Mouse (Mus musculus) heart, postnatal 10 days (tissue): ENCODE results near the gene Gm10024. TPM values are rescaled to one million over a fixed set of nuclear protein-coding genes. Genes with fewer than 3 reads are reported as not detected.
"Not testable (repeated sequence)": the region's sequence is repeated elsewhere in the genome, so short reads cannot be mapped to it uniquely, and the experiment has no call there.

Experiments
- DNase-seq, 2 experiments: peaks; one replicate each; pipeline ENCODE4 v3.0.0; 2021
- intact Hi-C: fragments of 180-260 bp; cut with DNase I; formaldehyde crosslinking; loops from one replicate; pipeline ENCODE4 v1.15.1; 2025
- total RNA-seq, 2 experiments: library from RNA; stranded (reverse); gene quantifications; 2 replicates each; pipeline ENCODE4 v1.2.3; 2021

The Gm10024 gene
- not detected for total RNA-seq

DNA sequence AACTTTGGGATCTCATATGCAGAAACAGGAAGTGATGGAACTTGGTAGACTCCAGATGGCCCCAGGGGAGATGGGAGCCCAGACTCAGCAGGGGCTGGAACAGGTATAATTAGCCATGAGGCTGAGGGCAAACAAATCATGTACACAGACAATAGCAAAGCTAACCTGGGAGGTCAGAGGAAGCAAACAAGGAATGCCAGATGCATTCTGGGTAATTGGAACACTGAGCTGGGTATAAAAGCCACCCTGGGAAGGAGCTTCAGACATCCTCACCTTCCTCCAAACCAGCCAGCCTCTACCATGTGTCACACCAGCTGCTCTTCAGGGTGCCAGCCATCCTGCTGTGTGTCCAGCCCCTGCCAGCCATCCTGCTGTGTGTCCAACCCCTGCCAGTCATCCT, at the start of gene Gm10024:
Gene Gm10024, plus strand, starts transcription at position 301 of the 400 bp plus-strand sequence.
- DNase-seq, intact Hi-C loops: not testable (repeated sequence)

DNA sequence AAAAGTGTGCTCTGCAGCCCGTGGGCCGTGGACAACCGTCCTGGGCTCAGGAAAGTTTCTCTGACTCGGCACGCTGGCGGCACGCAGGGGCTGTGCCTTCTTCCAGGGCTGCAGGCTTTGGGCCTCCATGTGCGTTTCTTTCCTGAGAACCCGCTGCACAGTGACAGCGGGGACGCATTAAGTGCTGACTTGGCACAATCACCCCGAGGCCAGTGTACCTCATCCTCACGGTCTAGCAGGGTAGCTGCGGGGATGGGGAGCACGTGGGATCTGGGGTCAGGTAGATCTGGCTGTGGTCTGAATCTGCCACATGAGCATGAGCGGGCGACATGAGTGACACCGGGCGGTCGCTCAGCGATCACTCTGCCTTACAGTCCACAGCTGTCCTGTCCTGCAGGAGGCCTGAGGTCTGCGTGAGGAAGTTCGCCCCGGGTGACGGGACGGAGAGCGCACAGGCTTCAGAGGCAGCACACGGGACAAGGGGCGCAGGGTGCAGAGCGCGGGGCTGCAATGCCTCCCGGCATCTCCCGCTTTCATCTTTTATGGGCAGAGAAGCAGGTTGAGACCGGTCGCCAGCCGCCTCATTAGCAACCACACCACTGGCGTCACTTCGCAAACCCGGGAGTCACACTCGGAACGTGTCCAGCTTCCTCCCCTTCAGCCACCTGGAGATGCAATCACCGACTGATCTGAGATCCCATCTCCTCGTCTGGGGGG, 47.1 kb upstream of the Gm10024 start:
- intact Hi-C loops, result no loop called here
- no peak for DNase-seq

DNA sequence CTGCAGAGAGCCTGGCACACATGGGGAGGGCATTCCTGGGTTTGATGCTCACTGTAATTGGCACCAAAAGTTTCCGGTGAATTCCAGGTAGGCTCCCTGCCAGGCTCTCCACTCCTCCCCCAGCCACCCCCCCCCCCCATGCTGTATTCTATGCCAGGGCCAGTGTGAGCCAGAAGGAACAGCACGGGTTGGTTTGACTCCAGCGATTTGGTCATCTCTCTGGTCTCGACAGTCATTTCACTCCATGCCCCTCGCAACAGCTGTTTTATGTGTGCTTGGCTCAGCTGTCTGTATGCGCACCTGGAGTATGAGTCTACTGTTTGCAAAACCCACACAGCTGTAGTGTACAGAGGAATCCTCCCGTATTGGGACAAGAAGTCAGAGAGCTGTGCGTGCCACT, 44.9 kb upstream of the Gm10024 start:
- intact Hi-C loops, result no loop called here
- DNase-seq, result peak; percentile 20 to 34

DNA sequence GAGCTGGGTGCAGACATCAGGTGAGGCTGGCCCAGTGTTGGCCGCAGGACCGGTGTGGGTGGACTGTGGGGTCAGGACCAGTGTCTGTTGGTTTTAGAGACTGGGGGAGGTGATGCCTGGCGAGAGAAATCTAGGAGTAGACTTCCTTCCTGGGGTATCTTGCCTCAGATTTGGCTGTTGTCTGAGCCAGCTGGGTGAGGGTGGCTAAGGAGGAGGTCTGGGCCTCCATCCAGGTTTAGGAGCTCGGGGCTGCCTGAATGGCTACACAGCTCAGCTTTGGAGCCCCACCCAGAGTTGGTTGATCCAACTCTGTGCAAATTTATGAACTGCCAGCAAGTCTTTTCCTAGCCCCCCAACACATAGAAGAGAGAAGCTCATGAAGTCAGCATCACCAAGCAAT, 43.9 kb upstream of the Gm10024 start:
- no peak for DNase-seq
- intact Hi-C loops, result no loop called here

DNA sequence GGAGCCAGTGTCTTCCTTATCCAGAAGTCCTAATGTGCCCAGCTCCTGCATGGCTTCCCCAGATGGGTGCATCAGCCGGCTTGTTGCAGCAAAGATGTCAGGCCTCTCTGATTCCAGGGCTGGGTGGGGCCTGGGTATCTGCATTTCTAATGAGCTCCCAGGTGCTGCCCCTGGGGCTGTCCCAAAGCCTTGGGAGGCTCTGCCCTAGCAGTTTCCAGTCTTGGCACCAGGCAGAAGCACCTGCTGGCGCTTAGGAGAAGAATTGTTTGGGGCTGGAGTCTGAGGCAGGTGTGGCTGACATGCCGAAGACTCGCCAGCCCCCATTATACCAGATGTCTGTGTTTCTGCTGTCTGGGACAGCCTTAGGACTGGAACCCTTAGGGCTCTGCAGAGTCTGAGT, 40.5 kb upstream of the Gm10024 start:
- intact Hi-C loops, result no loop called here
- no peak for DNase-seq

DNA sequence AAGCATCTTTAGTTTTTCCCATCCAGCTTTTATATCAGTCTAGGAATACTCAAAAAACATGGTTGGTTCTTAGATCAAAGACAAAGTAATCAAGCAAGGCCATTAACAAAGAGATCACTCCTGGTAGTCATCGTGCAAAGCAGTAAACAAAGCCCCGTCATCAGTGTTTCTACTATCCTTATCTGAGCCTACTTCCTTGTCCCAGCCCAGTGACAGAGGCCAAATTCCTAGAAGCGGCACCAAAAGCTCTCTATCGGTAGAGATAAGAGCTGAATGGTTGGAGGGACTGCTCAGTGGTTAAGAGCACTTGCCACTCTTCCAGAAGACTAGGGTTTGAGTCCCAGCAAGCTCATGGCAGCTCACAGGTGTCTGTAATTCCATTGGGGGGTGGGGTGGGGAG, 39.7 kb upstream of the Gm10024 start:
- intact Hi-C loops, result no loop called here
- DNase-seq, result no peak

DNA sequence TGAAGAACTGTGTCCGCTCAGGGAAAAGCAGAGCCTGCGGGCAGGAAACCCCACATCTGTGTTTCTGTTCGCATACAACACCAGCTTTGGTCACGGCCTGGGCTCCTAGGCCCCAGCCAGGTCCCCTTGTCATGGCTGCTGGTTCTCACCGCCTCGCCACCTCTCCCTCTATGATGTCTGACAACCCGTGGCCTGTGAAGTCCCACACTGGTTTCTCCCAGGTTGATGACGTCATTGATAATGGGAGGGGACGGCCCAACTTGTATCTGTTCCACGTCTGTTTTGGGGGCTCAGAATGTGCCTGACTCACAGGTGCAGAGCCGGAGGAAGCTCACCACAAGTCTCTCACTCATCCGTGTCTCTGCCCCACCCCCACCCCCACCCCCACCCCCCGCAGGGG, 37.5 kb upstream of the Gm10024 start:
- no peak for DNase-seq

DNA sequence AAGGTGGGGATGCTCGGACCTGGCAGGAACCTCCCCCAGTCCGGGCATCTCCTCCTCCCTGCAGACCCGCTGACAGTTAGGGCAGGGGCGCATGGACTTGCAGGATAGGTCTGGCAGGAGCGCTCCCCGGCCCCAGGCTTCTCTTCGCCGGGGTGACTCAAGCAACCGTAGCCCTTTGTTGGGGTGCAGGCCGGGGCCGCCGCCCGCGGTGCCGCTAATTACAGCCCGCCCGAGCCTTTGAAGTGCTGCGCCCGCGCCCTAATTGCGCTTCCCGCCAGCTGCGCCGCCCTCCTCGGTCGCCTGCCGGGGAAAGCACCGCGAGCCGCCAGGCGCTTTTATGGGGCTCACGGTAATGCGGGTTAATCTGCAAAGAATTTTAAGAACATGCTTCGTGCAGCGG, 33.7 kb upstream of the Gm10024 start:
- intact Hi-C loops, result no loop called here
- no peak for DNase-seq

More for the DNA sequence above, 37.5 kb upstream of the Gm10024 start:
- intact Hi-C loops, result no loop called here

DNA sequence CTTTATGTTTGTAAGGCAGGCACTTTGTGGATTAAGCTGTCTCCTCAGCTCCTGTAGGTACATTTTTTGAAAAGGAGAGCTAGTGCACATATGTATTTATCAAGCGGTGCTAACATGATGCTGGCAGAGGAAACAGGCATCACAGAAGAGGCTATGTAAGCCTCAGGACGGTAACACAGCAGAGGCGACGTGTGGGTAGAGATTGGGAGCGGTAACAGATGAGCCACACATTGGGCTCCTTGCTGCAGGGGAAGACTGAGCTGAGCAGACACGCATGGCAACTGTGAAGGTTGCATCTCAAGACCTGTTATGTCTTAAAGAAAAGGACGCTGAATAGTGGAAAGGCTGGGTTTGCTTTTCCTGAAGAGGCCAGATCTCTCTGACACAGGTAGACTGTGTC, 28.3 kb upstream of the Gm10024 start:
- no peak for DNase-seq
- intact Hi-C loops, result no loop called here

DNA sequence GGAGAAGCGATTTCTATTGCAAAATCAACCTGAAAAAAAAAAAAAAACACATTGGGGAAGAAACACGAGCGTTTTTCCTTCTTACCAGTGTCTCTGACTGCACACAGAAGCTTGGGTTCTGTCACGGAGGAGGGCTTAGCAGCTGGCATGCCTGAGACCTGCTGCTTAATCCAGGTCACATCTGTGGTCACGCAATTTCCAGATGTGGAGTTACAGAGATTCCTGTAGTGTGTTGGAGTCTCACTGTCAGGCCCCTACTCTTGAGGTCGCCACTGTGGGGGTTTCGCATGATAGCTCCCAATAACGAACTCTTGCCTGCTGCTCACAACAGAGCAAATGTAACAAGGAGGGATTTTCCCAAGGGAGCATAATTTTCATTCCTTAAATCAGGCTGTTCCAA, 27.1 kb upstream of the Gm10024 start:
- DNase-seq, result no peak

DNA sequence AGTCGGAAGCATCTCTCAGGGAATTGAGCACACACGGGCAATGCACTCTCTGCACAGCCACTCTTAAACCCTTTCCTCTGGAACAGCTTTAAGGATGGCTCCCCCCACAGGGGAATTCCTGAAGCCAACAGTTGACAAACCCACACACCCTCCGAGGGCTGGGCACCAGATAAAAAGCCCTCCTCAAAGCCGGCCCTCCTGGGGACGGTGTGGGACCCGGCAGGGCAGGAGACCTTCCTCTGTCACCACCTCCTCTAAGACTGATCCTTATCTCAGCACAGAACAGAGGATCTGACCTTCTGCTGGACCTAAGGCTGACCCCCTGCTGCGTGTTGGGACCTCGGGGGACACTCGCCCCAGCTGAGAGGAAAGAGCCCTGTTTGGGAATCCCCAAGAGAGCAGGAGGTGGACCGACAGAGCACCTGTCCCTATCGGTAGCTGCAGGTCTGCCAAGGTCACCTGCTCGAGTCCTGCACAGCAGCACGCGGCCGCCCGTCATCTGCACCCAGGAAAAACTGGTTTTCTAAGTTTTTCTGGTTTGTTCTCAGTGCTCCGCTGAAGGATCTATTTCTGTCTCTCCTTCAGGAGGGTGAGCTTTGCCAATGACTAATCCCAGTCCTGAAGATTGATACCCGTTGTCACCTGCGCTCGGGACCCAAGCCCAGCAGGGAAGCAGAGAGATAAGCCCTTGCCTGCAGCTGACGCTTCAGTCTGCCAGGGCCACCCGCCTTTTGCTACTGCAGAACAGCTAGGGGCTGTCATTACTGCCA, 25.2 kb upstream of the Gm10024 start, which contains the start of gene Tspear:
Gene Tspear, plus strand, starts transcription at position 675 of the 770 bp plus-strand sequence.
- DNase-seq, result peak in 1 of 2 experiments; percentile 29
- intact Hi-C loops, result no loop called here

More for the DNA sequence above, 27.1 kb upstream of the Gm10024 start:
- intact Hi-C loops, result no loop called here

DNA sequence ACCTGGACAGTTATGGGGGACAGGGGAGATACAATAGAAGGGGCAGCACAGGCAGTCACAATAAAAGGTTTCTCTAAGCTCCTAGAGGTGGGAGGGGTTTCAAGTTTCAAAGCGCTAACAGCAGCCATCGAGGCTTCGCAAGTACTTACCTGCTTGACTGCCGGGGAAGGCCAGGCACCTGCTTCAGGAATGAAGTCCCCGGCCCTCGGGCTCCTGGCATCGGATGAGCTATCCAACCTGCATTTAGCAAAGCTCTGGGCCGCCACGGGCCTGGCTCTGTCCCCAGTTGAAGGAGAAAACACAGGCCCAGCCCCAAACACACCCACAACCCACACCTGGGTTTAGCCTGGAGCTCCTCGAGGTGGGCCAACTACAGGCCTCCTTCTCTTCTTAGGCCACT, 24.2 kb upstream of the Gm10024 start:
- DNase-seq, result no peak
- intact Hi-C loops, result no loop called here

DNA sequence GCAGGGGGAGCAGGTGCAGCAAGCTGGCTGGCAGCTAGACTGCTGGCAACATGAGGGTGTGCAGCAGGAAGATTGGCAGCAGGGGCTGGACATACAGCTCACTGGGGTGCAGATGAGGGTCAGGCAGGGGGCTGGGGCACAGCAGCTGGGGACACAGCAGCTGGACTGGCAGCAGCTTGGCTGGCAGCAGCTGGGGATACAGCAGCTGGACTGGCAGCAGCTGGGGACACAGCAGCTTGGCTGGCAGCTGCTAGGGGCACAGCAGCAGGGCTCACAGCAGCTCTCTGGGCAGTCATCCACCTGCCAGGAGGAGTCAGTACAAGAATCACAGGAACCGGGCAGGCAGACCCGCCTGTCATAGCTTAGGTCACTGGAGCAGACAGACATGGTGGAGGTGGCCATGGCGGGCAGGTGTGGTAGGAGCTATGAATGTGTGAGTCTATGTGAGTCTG, 20.9 kb upstream of the Gm10024 start, which contains the start of gene Gm19402:
Gene Gm19402, minus strand, starts transcription at position 402 of the 452 bp plus-strand sequence.
- intact Hi-C loops, DNase-seq: not testable (repeated sequence)

DNA sequence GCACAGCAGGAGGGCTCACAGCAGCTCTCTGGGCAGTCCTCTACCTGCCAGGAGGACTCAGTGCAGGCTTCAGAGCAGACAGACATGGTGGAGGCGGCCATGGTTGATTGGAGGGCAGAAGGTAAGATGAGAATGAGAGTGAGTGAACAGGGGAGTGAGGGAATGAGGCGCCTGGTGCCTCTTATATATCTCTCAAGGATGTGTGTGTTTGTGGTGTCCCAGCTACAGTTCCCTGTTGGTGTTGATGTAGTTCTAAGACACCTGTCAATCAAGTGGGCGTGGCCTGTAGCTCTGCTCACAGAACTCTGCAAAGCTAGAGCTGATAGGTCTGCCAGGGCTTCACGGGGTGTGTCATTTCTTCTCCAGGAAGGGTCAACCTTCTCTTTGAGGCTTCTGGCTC, 14.1 kb upstream of the Gm10024 start, which contains the start of gene Gm9508:
Gene Gm9508, minus strand, starts transcription at position 101 of the 400 bp plus-strand sequence.
- no peak for DNase-seq
- intact Hi-C loops, result no loop called here

DNA sequence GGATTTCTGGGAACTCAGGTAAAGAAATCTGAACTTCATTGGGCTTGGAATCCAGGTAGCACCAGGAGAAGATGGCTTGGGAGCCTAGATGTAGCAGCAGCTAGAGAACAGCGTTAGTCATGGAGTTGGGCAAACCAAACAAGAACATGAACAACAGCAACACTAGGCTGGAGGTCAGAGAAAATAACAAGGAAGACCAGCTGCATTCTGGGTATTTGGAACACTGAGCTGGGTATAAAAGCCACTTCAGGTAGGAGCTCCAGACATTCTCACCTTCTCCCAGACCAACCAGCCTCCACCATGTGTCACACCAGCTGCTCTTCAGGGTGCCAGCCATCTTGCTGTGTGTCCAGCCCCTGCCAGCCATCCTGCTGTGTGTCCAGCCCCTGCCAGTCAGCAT, 4.9 kb upstream of the Gm10024 start, which contains the start of gene Gm10272:
Gene Gm10272, plus strand, starts transcription at position 301 of the 400 bp plus-strand sequence.
- intact Hi-C loops, result no loop called here
- no peak for DNase-seq

DNA sequence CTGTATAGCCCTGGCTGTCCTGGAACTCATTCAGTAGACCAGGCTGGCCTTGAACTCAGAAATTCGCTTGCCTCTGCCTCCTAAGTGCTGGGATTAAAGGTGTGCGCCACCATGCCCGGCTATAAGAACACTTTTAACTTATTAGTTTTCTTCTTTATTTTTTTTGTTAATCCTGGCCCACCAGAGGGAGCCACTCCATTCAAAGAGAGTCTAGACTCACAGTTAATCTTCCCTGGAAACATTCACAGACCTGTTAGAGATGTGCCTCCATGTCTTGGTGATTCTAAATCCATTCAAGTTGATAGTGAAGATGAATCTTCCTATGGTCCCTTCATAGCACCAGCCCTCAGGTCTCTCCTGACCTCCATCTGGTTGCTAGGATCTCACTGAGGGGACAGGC, 1.4 kb upstream of the Gm10024 start:
- DNase-seq, result peak in 1 of 2 experiments; percentile 23
- intact Hi-C loops, result no loop called here

DNA sequence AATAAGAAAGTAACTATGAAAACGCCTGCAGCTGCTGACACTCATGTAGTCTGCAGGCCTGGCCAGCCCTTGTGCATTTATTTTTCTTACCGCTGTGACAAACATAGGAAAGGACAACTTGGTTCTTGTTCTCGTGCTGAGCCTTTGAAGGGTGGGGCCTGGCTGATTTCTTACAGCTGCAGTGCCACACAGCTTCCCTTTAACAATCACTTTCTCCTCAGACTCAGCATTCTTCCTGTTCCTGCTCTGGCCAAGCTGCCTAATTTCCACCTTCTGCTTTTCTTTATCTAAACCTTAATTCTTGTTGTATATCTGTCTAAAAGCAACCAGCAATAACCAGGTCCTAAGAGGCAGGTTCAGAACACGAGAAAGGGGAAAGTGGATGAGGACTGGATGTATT, 2.5 kb downstream of the Gm10024 start:
- no peak for DNase-seq
- intact Hi-C loops, result no loop called here

DNA sequence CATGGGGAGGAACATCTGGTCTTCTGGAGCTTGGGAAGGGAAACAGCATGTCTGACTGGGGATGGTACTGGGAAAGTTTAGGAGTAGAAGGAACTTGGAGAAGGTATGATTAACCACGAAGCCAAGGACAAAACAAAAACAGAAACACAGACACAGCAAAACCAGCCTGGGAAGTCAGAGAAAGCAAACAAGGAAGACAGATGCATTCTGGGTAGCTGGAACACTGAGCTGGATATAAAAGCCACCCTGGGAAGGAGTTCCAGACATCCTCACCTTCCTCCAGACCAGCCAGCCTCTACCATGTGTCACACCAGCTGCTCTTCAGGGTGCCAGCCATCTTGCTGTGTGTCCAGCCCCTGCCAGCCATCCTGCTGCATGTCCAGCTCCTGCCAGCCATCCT, 4.2 kb downstream of the Gm10024 start, which contains the start of gene Gm10142:
Gene Gm10142, plus strand, starts transcription at position 301 of the 400 bp plus-strand sequence.
- DNase-seq, result no peak
- intact Hi-C loops, result no loop called here

DNA sequence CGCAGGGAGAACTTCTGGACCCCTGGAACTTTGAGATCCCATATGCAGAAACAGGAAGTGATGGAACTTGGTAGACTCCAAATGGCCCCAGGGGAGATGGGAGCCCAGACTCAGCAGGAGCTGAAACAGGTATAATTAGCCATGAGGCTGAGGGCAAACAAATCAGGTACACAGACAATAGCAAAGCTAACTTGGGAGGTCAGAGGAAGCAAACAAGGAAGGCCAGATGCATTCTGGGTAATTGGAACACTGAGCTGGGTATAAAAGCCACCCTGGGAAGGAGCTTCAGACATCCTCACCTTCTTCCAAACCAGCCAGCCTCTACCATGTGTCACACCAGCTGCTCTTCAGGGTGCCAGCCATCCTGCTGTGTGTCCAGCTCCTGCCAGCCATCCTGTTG, 9.0 kb downstream of the Gm10024 start, which contains the start of gene Krtap12-1:
Gene Krtap12-1, plus strand, starts transcription at position 301 of the 400 bp plus-strand sequence.
- not testable (repeated sequence) for DNase-seq

DNA sequence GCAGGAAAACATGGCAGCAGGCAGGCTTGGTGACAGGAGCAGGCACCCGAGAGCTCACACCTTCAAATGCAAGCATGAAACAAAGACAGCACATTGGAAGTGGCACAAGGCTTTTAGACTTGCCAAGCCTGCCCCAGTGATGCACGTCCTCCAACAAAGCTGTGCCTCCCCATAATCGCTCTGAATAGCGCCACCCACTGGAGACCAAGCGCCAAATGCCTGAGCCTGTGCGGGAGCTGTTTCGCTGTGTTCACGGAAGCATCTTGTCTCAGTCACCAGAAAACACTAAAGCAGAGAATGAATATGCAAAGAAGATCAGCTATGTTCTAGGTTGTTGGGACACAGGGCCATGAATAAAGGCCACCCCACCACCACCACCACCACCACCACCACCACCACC, 13.6 kb downstream of the Gm10024 start:
- DNase-seq, result no peak
- intact Hi-C loops, result loop anchor here (5.0 kb wide), 1 partner anchor 157 kb away; no protein-coding TSS in a partner anchor

More for the DNA sequence above, 9.0 kb downstream of the Gm10024 start, which contains the start of gene Krtap12-1:
- intact Hi-C loops, result not testable (repeated sequence)

DNA sequence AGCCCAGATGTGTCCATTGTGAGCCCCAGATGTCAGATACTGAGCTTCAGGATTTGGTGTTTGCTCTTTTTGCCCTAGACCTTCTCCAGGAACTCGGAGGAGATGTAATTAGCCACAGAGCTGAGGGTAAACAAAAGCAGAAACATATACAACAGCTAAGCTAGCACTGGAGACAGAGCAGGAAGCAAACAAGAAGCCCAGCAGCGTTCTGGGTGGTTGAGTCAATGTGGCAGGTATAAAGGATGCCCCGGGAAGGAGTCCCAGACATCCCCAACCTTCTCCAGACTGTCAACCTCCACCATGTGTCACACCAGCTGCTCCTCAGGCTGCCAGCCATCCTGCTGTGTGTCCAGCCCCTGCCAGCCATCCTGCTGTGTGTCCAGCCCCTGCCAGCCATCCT, 14.9 kb downstream of the Gm10024 start, which contains the start of gene Gm10100:
Gene Gm10100, plus strand, starts transcription at position 301 of the 400 bp plus-strand sequence.
- intact Hi-C loops, result loop anchor here (5.0 kb wide), 1 partner anchor 156 kb away; no protein-coding TSS in a partner anchor
- no peak for DNase-seq
